Mouse (Mus musculus) brown adipose tissue, adult 24 weeks (tissue): ENCODE results near the gene Pemt. TPM values are rescaled to one million over a fixed set of nuclear protein-coding genes. Genes with fewer than 3 reads are reported as not detected.

ENCODE experiments used
- H3K27ac ChIP-seq: fragments of 200-500 bp; replicated peaks from 2 replicates; pipeline ENCODE4 v1.5.1; 2012; ENCODE audit warnings: low read depth, mild to moderate bottlenecking, low read length
- H3K4me1 ChIP-seq: fragments of 200-500 bp; 2 replicates; pipeline ENCODE4 v1.6.1; 2012; ENCODE audit warnings: low read length, mixed read lengths; ENCODE audit not compliant: control insufficient read depth, insufficient read depth, insufficient read length
- H3K4me3 ChIP-seq: fragments of 200-500 bp; 2 replicates; pipeline ENCODE4 v1.5.1; 2012; ENCODE audit warnings: low read depth, mild to moderate bottlenecking, low read length, moderate library complexity; ENCODE audit not compliant: insufficient read depth
- polyA plus RNA-seq: library from polyadenylated mRNA; stranded (reverse); fragments of >200 nt; gene quantifications from 2 replicates; pipeline ENCODE4 v1.2.4, GENCODE M21; 2012; ENCODE audit not compliant: missing spikeins, insufficient read depth, insufficient read length

Pemt gene
- polyA plus RNA-seq, 1 experiment: 29.6 TPM

DNA sequence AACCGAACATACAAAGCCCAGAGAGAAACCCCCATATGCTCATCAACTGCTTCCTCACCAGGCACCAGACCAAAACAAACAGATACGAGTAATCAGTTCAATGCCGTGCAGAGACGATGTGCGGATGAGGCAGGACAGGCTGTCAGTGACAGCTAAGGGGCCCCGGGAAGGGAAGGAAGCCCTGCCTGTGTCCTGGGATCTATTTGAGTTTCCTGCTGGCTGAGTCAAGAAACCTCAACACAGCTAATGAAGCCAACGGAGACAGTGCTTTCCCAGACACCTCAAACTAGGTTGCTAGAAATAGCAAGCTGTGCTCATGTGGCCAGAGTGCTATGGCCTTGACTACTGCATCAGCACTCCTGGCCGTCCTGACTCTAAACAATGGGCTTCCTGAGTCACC lies 54.9 kb downstream of the Pemt start:
- no peak overlapping the region for H3K27ac ChIP-seq
- no peaks in the 10 kb centered on the region for H3K4me1 ChIP-seq
- H3K4me3 ChIP-seq: no peak overlapping the region

DNA sequence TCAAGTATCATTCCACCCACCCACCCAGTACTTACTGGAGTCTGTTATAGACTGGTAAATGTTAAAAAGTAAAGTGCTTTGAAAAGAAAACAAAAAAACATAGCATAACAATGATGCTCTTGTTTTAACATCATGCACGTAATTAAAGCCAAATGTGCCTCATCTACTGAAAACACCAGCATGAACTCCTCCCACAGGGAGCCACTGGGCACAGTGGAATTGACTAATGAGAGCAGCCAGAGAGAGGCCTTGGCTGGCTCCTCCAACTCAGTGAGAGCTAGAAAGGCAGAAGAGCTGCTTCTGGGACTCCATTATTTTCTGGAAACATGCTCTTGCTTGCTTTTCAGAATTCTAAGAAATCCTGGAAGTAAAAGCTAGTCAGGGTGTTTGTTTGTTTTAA lies 56.9 kb downstream of the Pemt start:
- no peak overlapping the region for H3K4me3 ChIP-seq
- H3K27ac ChIP-seq: no peak overlapping the region
- no peaks in the 10 kb centered on the region for H3K4me1 ChIP-seq

DNA sequence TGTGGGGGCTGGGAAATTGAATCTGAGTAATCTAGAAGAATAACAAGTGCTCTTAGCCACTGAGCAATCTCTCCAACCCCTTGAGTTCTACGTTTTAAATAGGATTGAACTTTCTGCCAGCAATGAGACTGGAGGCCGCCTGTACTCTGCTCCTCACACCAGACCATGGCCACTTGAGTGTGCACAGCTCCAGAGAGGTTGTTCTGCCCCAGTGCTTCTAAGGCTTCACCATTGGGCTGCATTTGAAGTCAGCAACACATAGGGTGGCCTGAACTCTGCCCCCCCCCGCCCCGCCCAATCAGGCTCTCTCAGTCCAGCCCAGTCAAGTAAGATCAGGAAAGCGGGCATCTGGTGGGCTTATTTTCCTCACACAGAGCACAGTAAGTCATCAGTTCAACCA lies 68.5 kb downstream of the Pemt start:
- H3K27ac ChIP-seq: no peak overlapping the region
- no peaks in the 10 kb centered on the region for H3K4me1 ChIP-seq

DNA sequence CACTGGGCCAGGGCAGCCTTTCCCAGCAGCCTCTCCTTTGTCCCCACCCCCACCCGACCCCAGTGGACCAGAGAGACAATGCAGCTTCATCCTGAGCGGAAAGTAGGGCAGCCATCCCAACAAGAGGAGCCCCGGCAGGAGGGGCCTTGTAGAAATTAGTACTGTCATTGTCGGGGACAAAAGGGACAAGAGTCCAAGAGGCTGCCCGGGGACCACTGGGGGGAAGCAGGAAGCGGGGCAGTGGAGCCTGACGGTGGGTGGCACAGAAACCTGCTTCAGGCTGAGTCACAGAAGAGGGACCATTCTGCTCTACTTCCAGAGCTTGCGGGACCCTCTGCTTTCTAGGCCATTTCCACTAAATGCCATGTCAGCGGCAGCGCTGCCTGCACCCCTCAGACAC lies 71.0 kb downstream of the Pemt start:
- Histone ChIP-seq H3K27ac (no peak overlapping the region), H3K4me1 (no peaks in the 10 kb centered on the region), H3K4me3 (no peak overlapping the region)

More for the DNA sequence above, 68.5 kb downstream of the Pemt start:
- no peak overlapping the region for H3K4me3 ChIP-seq

DNA sequence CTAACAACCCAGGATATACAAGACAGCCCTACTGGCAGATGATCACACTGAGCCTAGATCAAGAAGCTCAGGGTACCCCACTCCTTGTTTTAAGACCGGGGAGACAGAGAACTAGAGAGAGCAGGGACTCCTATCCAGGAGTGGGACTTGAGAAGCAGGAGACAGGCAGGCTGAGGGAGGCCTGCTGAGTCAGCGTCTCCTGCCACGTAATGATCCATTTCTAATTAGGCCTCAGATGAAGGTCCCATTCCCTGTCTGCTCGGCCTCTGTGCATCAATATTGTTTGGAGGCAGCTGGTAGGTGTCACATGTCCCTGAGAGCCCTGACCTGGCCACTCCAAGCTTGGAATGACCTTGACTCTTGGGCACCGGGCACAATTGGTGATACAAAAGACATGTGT lies 72.9 kb downstream of the Pemt start:
- H3K4me3 ChIP-seq: no peak overlapping the region
- H3K27ac ChIP-seq: no peak overlapping the region
- no peaks in the 10 kb centered on the region for H3K4me1 ChIP-seq

DNA sequence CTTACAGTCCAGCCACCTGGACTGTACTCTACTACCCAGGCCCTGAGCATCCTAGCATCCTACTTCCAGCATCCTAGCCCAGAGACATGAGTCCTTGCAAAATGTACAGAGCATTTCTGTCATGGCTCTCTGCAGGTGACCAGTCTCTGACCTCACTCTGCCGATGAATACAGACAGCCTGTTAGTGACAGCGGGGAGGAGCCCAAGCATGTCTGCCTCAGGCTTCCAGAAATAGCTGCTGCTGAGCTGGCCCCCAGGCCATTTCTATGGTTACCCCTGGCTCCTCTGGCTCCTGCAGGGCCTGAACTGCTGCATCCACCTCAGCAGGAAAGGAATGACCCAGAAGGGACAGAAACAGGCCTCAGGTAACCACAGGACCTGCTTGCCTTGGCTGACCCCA lies 74.6 kb downstream of the Pemt start:
- Histone ChIP-seq H3K27ac (no peak overlapping the region), H3K4me3 (no peak overlapping the region), H3K4me1 (no peaks in the 10 kb centered on the region)

DNA sequence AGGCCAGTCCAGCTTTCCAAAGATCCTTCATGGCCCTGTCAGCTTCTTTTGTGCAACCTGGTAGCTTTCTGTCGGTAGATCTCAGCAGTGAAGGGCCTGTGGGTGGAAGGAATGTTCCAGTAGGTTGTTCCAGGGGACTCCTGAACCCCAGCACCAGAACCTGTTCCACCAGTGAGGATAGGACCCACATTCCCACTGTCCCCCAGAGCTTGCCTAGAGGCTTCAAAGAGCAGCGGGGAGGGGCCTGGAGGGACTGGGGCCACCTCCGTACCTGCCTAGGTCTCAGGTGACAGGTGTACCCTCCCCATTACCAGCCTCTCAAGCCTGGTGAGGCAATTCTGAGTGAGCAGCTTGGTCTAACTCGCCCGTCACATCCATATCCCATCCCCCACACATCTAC lies 75.5 kb downstream of the Pemt start:
- no peaks in the 10 kb centered on the region for H3K4me1 ChIP-seq
- no peak overlapping the region for H3K27ac ChIP-seq
- no peak overlapping the region for H3K4me3 ChIP-seq

DNA sequence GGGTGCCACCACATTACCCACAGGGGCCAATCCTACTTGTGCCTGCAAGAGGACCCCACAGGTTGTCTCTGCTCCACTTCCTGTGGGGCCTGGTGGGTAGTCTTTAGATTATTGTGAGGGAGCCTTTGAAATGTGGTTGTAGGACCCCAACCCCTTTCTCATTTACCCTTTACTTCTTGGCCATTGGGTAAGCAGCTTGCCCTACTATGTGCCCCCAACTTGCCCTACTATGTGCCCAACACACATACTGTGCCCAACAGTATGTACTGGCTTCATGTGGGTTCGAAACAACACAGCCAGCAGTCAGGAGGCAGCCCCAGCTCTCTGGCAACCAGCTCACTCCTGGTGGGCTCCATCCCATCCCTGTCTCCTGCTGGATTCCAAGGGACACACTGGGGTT lies 78.5 kb downstream of the Pemt start:
- no peak overlapping the region for H3K27ac ChIP-seq
- no peak overlapping the region for H3K4me3 ChIP-seq
- H3K4me1 ChIP-seq: no peaks in the 10 kb centered on the region

DNA sequence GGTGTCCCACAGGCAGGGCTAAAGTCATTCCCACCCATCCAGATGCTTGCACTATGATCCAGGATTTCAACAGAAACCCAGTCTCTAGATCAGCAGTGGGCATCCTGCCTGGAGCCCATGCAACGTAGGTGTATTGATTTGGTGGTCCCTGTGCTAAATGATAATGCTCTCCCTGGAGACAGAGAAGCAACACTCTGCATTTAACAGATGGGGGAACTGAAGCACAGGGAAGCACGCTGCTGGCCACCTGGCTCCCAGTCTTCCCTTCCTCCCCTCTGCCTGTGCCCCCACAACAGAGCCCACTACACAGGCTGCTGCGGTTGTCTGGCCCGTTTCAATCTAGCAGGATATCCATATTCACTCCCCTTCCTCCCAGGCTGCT lies 80.2 kb downstream of the Pemt start:
- no peak overlapping the region for H3K27ac ChIP-seq
- no peaks in the 10 kb centered on the region for H3K4me1 ChIP-seq
- no peak overlapping the region for H3K4me3 ChIP-seq

DNA sequence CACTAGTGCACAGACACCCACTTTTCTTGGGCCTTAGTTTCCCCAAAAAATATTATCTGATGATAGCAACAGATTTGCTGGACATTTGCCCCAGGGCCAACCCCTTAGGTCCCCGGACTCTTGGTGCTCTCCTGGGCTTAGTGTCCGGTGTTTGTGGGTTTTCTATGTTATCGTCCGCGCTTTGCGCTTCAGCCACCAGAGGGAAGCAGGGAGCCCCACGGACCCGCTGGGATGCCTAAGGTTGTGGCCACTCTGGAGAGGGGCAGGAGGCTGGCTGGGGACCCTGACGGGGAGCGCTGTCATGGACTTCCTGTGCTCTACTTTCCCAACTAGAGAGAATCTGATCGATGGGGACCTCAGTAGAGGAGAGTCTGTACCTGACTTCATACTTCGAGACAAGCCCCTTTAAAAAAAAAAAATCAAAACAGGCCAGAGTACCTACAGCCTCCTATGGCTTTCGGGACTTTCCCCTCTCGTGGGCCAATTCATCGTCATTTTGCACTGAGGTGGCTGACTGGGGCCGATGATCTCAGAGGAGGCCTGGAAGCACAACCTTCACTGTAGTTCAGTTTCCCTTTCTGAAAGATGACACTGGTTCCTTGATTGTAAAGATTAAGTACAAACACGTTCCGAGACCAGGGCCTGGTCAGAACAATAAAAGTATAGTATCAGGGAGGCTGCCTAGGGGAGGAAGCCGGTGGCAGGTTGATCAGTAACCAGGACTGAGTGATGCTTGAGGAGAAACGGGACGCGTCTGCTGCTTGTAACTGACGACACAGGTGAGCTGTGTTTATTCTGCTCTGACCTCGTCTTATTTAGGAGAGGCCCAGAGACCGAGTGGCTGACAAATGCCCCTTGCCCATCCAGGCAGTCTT lies 80.8 kb downstream of the Pemt start:
- no peaks in the 10 kb centered on the region for H3K4me1 ChIP-seq
- H3K4me3 ChIP-seq: peak overlapping the region; percentile 84
- peak overlapping the region; percentile 92 for H3K27ac ChIP-seq

DNA sequence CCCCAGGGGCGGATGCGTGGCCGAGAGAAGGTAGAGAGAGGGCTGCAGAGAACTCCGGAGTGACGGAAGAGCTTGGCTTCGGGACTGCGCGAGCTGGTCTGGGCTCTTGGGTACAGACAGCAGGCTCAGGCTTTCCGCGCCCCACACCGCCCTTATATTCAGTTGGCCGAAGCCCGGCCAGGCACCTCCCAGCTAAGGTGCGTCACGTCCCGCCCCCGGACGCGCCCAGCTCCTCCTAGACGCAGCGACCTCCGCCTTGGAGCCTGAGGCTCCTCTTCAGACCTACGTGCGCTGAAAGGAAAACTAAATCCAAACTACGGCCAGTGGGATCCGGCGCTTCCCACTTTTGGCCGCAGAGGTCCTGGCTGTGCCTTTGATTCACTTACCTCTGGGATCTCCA lies 81.5 kb downstream of the Pemt start, which contains the start of gene Rasd1:
Gene Rasd1 (minus strand): TSS at position 127 of the 400 bp plus-strand sequence.
- H3K4me1 ChIP-seq: 0 out of 2 replicates have a peak, but pooled peaks cover 3% of the 10 kb centered on the region
- peak within 1 kb of the TSS; percentile 92 for H3K27ac ChIP-seq
- peak within 1 kb of the TSS; percentile 84 for H3K4me3 ChIP-seq

DNA sequence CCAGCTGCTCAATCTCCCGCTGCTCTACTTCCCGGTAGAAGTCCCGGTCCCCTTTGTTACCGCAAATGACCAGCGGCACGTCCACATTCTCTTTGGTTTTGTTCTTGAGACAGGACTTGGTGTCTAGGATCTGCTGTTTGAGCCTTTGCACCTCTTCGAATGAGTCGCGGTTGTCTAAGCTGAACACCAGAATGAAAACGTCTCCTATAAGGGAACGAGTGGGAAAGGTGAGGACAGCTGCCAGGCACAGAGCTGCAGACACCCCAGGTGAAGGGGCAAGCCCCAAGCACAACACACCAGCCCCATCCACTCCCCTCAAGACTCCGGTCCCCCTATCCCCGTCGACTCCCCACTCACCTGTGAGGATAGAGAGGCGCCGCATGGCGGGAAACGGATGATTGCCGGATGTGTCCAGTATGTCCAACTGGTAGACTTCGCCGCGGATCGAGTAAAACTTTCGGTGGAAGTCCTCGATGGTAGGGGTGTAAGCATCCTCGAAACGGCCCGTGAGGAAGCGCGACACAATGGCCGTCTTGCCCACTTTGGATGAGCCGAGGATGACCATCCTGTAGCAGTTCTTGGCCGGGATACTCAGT lies 82.0 kb downstream of the Pemt start:
- Histone ChIP-seq H3K4me1 (0 out of 2 replicates have a peak, but pooled peaks cover 4% of the 10 kb centered on the region), H3K27ac (peak overlapping the region; percentile 58), H3K4me3 (peak overlapping the region; percentile 84)

DNA sequence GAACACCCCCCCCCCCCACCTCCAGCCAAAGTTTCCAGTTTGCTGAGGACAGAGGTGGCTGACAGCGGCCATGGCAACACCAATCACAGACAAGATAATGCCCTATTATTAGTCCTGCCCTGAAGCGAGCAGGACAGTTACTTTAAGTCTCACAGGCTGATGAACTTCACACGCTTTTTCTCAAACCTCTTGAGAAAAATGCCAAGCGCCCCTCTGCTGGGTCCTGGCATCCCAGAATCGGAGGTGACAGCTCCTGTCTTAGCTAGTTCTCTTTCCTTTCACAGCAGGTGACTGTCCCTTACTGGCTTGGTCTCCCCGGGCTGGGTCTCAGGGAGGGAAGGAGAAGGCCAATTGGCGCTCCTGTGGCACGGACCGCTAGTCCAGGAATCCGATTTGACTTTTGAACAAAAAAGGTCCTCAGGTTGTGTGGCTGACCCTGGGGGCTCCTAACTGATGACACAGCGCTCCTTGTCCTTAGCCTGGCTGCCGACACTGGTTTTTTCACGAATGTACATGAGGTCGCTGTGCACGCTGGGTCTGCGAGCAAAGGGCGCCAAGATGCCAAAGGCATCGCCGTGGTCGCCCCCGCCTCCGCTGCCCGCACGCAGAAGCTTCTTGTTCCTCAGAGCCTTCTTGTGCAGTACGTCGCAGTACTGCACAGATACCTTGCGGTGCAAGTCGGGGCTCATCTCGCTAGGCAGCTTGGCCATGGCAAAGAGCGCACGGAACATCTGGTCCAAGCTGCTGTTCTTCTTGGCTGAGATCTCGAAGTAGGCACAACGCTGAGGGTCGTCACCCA lies 82.7 kb downstream of the Pemt start:
- peak overlapping the region; percentile 84 for H3K4me3 ChIP-seq
- peak overlapping the region; percentile 58 for H3K27ac ChIP-seq
- H3K4me1 ChIP-seq: 0 out of 2 replicates have a peak, but pooled peaks cover 4% of the 10 kb centered on the region

DNA sequence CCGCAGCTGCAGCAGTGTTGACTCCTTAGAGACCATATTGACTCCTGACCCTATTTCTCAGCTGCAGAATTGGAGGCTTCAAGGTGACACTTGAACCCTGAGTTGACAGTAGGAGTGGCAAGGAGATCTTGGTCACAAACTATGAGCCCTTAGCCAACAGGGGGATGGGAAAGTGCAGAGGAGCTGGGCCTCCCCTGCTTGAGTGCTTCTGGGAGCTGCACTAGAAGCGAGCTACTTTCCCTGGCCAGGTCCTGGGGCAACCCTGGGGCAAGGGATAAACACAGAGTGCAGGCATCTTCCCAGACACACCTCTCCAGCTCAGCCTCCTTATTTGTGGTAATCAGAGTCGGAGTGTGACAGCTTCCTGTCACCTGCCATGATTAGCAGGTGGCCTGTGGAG lies 83.7 kb downstream of the Pemt start:
- Histone ChIP-seq H3K4me1 (0 out of 2 replicates have a peak, but pooled peaks cover 4% of the 10 kb centered on the region), H3K4me3 (peak overlapping the region; percentile 64), H3K27ac (peak overlapping the region; percentile 61)

DNA sequence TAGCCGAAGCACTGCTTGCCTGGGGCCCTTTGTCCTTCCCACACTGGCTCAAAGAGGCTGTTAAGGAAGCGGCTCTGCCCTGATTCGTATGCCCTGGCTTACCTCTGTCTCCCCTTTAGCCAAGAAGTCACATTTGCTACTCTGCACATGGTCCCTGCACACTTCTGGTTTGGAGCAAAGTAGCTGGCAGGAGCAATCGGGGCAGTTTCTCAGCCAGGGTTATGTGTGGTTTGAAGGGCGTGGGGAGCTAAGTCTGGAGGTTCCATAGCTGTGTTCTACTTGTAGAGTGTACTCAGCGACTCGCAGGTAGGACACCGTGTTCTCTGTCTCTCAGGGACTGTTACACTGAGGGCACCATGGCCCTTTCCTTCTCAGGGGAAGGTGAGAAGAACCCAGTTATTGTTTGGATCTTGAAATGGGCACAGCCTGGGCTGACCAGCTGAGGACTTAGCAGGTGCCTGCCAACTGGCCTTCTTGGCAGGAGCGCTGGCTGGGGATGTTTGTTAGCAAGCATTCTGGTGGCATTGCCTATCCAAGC lies 84.9 kb downstream of the Pemt start:
- 0 out of 2 replicates have a peak, but pooled peaks cover 4% of the 10 kb centered on the region for H3K4me1 ChIP-seq
- peak overlapping the region; percentile 58 for H3K27ac ChIP-seq
- no peak overlapping the region for H3K4me3 ChIP-seq
